Comparison of ENCODE assay signal across 9 mouse cellular contexts in the genomic region with DNA sequence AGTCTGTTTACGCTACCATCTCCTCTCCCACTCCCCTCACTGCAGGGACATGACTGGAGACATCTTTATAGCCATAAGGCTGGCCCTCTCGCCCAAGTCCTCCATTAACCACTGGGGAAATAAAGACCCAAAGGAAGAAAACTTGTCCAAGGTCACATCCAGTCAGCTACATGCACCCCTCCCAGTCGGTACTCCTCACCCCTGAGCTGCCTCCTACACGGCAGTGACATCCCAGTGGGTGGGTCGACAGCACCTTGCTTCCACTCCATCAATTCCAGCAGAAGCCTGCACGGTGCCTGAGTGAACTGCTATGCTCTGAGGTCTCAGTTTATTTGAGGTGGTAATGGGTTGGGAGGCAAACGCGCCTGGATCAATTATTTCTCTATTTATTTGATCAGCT. TPM values are rescaled to one million over a fixed set of nuclear protein-coding genes. Genes with fewer than 3 reads are reported as not detected.
DNase-seq lines count a peak whose midpoint lies in the region; ATAC-seq and TF ChIP-seq lines count a peak whose summit lies in the region.
"Had no signal": no experiment of that assay in that cellular context is flagged by ENCODE, and none has a peak within 500 bp of the region (broad histone marks: within the 10 kb centered on the region; RNA-seq: fewer than 3 reads in every experiment).

No protein-coding gene starts in this region.

- peak overlapping the region; percentile 97 for H3K4me3 ChIP-seq in kidney, adult 2 months (ENCODE audit: insufficient read depth, low read depth, low read length)
- H3K4me3 ChIP-seq in forebrain, embryonic 14.5 days (ENCODE audit: low read depth, low read length), result peak overlapping the region; percentile 100
- peak overlapping the region; percentile 99 for H3K4me3 ChIP-seq in liver, embryonic 12.5 days

- WGBS in kidney, adult 2 months, result 9% methylated on average over 8 of the region's 8 CpGs
- WGBS in forebrain, embryonic 14.5 days, result 25% methylated on average over 8 of the region's 8 CpGs
- 10% methylated on average over 8 of the region's 8 CpGs for WGBS in liver, embryonic 12.5 days (ENCODE audit: insufficient replicate concordance)

- no peaks in the 10 kb centered on the region for H3K27me3 ChIP-seq in kidney, adult 2 months (replicated peaks; ENCODE audit: control insufficient read depth, insufficient read depth, low read length)
- no peaks in the 10 kb centered on the region for H3K27me3 ChIP-seq in forebrain, embryonic 14.5 days (replicated peaks; ENCODE audit: control insufficient read depth, insufficient read depth, low read length)
- H3K27me3 ChIP-seq in liver, embryonic 12.5 days (replicated peaks), result no peaks in the 10 kb centered on the region; the same call in 1 of the 2 replicates

- TF ChIP-seq CTCF in kidney, adult 2 months (conservative IDR thresholded peaks at IDR 0.05; ENCODE audit: insufficient read depth, insufficient read length, low read depth, low read length), result no peak

- TF ChIP-seq POLR2A in kidney, adult 2 months (IDR thresholded peaks at IDR 0.05; ENCODE audit: low read depth, low read length), result no peak

- peak overlapping the region; percentile 98 for H3K9ac ChIP-seq in forebrain, embryonic 14.5 days (ENCODE audit: low read length)
- H3K9ac ChIP-seq in liver, embryonic 12.5 days, result peak overlapping the region; percentile 97

- no peak for DNase-seq in kidney, adult 2 months
- DNase-seq in kidney, postnatal 36 days, result no peak
- DNase-seq in R1 (ENCODE audit: low read depth, low spot score), result peak; percentile 23
- DNase-seq in forebrain, embryonic 14.5 days (ENCODE audit: low spot score), result no peak
- DNase-seq in thymus, postnatal 10 days (ENCODE audit: low spot score in 2 of 2), result peak; percentile 6 to 16
- no peak for DNase-seq in left cerebral cortex, postnatal 36 days (ENCODE audit: low spot score in 2 of 2)
- no peak for DNase-seq in adrenal gland, adult 8-10 months

- no peak overlapping the region for H3K27ac ChIP-seq in kidney, adult 2 months (ENCODE audit: insufficient read depth, low read depth, low read length)
- H3K27ac ChIP-seq in forebrain, embryonic 14.5 days (ENCODE audit: low read depth, low read length), result no peak overlapping the region
- H3K27ac ChIP-seq in liver, embryonic 12.5 days, result peak overlapping the region; percentile 95

- peak overlapping the region; percentile 92 for H3K4me2 ChIP-seq in forebrain, embryonic 14.5 days (ENCODE audit: low read length)
- H3K4me2 ChIP-seq in liver, embryonic 12.5 days, result peak overlapping the region; percentile 85

- H3K36me3 ChIP-seq in kidney, adult 2 months (ENCODE audit: control insufficient read depth, insufficient read depth, low read length), result no peaks in the 10 kb centered on the region
- H3K36me3 ChIP-seq in forebrain, embryonic 14.5 days (ENCODE audit: control insufficient read depth, insufficient read depth, low read length), result peaks cover 23% of the 10 kb centered on the region
- H3K36me3 ChIP-seq in liver, embryonic 12.5 days, result peaks cover 42% of the 10 kb centered on the region

- intact Hi-C loops in left cerebral cortex, postnatal 36 days (cut with DNase I), result loop anchor here (2.0 kb wide), 1 partner anchor 51 kb away; a partner anchor contains a TSS

- no peak for ATAC-seq in forebrain, embryonic 14.5 days
- no peak for ATAC-seq in liver, embryonic 12.5 days

- peaks cover 14% of the 10 kb centered on the region for H3K4me1 ChIP-seq in kidney, adult 2 months (ENCODE audit: control insufficient read depth, insufficient read depth, low read length)
- H3K4me1 ChIP-seq in forebrain, embryonic 14.5 days (ENCODE audit: control insufficient read depth, insufficient read depth, low read length), result peaks cover 12% of the 10 kb centered on the region
- H3K4me1 ChIP-seq in liver, embryonic 12.5 days, result peaks cover 41% of the 10 kb centered on the region

- no peaks in the 10 kb centered on the region for H3K9me3 ChIP-seq in forebrain, embryonic 14.5 days (replicated peaks; ENCODE audit: control insufficient read depth, low read length)
- H3K9me3 ChIP-seq in liver, embryonic 12.5 days (replicated peaks), result no peaks in the 10 kb centered on the region

RNA-seq across cellular contexts. Expression of a gene that starts 0.9 kb away (rescaled TPM):
- polyA plus RNA-seq in kidney, adult 2 months (2012; rRNA removed), result 144 and 182 TPM in 2 replicates
- polyA plus RNA-seq in forebrain, embryonic 14.5 days (2014; fragmentation: Nextera tagmentation; extraction: Ambion mirVana), result 86.4 and 94.9 TPM in 2 replicates
- polyA plus RNA-seq in liver, embryonic 12.5 days (2016; fragmentation: Nextera tagmentation; extraction: Ambion mirVana), result 75.1 and 75.2 TPM in 2 replicates
- 100 to 1,000 TPM; 147 to 157 TPM for total RNA-seq in left cerebral cortex, postnatal 36 days (2021)
- 100 to 1,000 TPM; 164 to 180 (median 179) TPM for total RNA-seq in adrenal gland, adult 8-10 months (2022)

RNA-seq across cellular contexts. Expression of a gene that starts 13.8 kb away (rescaled TPM):
- 0.42 and 0.57 TPM in 2 replicates for polyA plus RNA-seq in kidney, adult 2 months (2012; rRNA removed)
- not detected in 2 replicates for polyA plus RNA-seq in forebrain, embryonic 14.5 days (2014; fragmentation: Nextera tagmentation; extraction: Ambion mirVana)
- polyA plus RNA-seq in liver, embryonic 12.5 days (2016; fragmentation: Nextera tagmentation; extraction: Ambion mirVana), result 389 and 406 TPM in 2 replicates
- not detected for total RNA-seq in left cerebral cortex, postnatal 36 days (2021)
- 1 to 10 TPM in 3 of 4 experiments, not detected in 1; 1.0 to 2.6 (median 1.4) TPM for total RNA-seq in adrenal gland, adult 8-10 months (2022)

RNA-seq across cellular contexts. Expression of a gene that starts 17.3 kb away (rescaled TPM):
- polyA plus RNA-seq in kidney, adult 2 months (2012; rRNA removed), result not detected in 2 replicates
- polyA plus RNA-seq in forebrain, embryonic 14.5 days (2014; fragmentation: Nextera tagmentation; extraction: Ambion mirVana), result not detected in 2 replicates
- 2.7 and 4.9 TPM in 2 replicates for polyA plus RNA-seq in liver, embryonic 12.5 days (2016; fragmentation: Nextera tagmentation; extraction: Ambion mirVana)
- total RNA-seq in left cerebral cortex, postnatal 36 days (2021), result not detected
- total RNA-seq in adrenal gland, adult 8-10 months (2022), result 1 to 10 TPM in 2 of 4 experiments, under 1 TPM in 1, not detected in 1; 0.54 to 3.0 (median 1.9) TPM
- polyA plus RNA-seq: brain, embryonic 14.5 days had no signal

RNA-seq across cellular contexts. Expression of a gene that starts 17.3 kb away (rescaled TPM):
- polyA plus RNA-seq in kidney, adult 2 months (2012; rRNA removed), result 0.29 TPM in 1 of 2 replicates, not detected in the other
- polyA plus RNA-seq in forebrain, embryonic 14.5 days (2014; fragmentation: Nextera tagmentation; extraction: Ambion mirVana), result not detected in 2 replicates
- polyA plus RNA-seq in liver, embryonic 12.5 days (2016; fragmentation: Nextera tagmentation; extraction: Ambion mirVana), result 15.4 and 18.1 TPM in 2 replicates
- total RNA-seq in left cerebral cortex, postnatal 36 days (2021), result not detected
- total RNA-seq in adrenal gland, adult 8-10 months (2022), result 100 to 1,000 TPM in 2 of 4 experiments, 10 to 100 TPM in 2; 48.6 to 249 (median 89.6) TPM
- polyA plus RNA-seq: brain, embryonic 14.5 days had no signal

RNA-seq across cellular contexts. Expression of a gene that starts 28.5 kb away (rescaled TPM):
- polyA plus RNA-seq in kidney, adult 2 months (2012; rRNA removed), result 12.2 and 16.5 TPM in 2 replicates
- 1.0 and 1.4 TPM in 2 replicates for polyA plus RNA-seq in forebrain, embryonic 14.5 days (2014; fragmentation: Nextera tagmentation; extraction: Ambion mirVana)
- polyA plus RNA-seq in liver, embryonic 12.5 days (2016; fragmentation: Nextera tagmentation; extraction: Ambion mirVana), result 190 and 197 TPM in 2 replicates
- total RNA-seq in left cerebral cortex, postnatal 36 days (2021), result 1 to 10 TPM; 1.5 to 2.9 TPM
- 100 to 1,000 TPM in 2 of 4 experiments, 10 to 100 TPM in 2; 11.6 to 554 (median 210) TPM for total RNA-seq in adrenal gland, adult 8-10 months (2022)

Comparison
In these comparisons a context has a peak if more than half of its experiments do, and no peak if none do; other contexts are left out.
1. DNase-seq: peak in R1 (single experiment) and thymus, postnatal 10 days (2 of 2); none in kidney, adult 2 months (single experiment), kidney, postnatal 36 days (0 of 2), forebrain, embryonic 14.5 days (single experiment), left cerebral cortex, postnatal 36 days (0 of 2) and adrenal gland, adult 8-10 months (single experiment).
2. RNA of a gene that starts 13.8 kb away (polyA plus RNA-seq): 389 to 406 TPM in liver, embryonic 12.5 days; 0.42 to 0.57 TPM in kidney, adult 2 months and not detected in forebrain, embryonic 14.5 days; every median in the first group is over 100 times any median in the second.
3. Peak in every context shown above with its lines, with median percentiles within 50 percentile points of each other: H3K4me3 ChIP-seq.